In genomic region chr7:87277225-87277624, GRCm38 (mm10) we compare ENCODE assay signal across 9 mouse cellular contexts. TPM values are rescaled to one million over a fixed set of nuclear protein-coding genes. Genes with fewer than 3 reads are reported as not detected.
DNase-seq lines count a peak whose midpoint lies in the region; ATAC-seq lines count a peak whose summit lies in the region.
"Had no signal": no experiment of that assay in that cellular context is flagged by ENCODE, and none has a peak within 500 bp of the region (broad histone marks: within the 10 kb centered on the region; RNA-seq: fewer than 3 reads in every experiment).

No protein-coding gene starts in this region.

- H3K9me3 ChIP-seq in kidney, embryonic 15.5 days (replicated peaks): no peaks in the 10 kb centered on the region
- H3K9me3 ChIP-seq: embryonic facial prominence, embryonic 13.5 days; limb, embryonic 15.5 days had no signal

- H3K27ac ChIP-seq in kidney, embryonic 15.5 days: no peak overlapping the region
- H3K27ac ChIP-seq: embryonic facial prominence, embryonic 13.5 days; limb, embryonic 15.5 days had no signal

- ATAC-seq in kidney, embryonic 15.5 days (replicated peaks; ENCODE audit: low FRiP score): no peak; the same call in 1 of the 2 replicates

- DNase-seq in kidney, adult 8-10 months: peak; percentile 13 to 43
- DNase-seq in NIH3T3 (ENCODE audit: low read depth): peak; percentile 30
- peak; percentile 75 for DNase-seq in embryo, embryonic 10.5 days (ENCODE audit: low spot score)
- DNase-seq in kidney, postnatal 10 days: peak; percentile 71
- DNase-seq in lung, postnatal 25 days (ENCODE audit: low spot score): peak; percentile 16
- no peak for DNase-seq in spleen, adult 18-20 months

- H3K27me3 ChIP-seq in kidney, embryonic 15.5 days: no peaks in the 10 kb centered on the region
- H3K27me3 ChIP-seq: embryonic facial prominence, embryonic 13.5 days; limb, embryonic 15.5 days had no signal

- no peak overlapping the region for H3K4me2 ChIP-seq in kidney, embryonic 15.5 days
- H3K4me2 ChIP-seq: embryonic facial prominence, embryonic 13.5 days; limb, embryonic 15.5 days had no signal

- no peak overlapping the region for H3K4me3 ChIP-seq in kidney, embryonic 15.5 days (replicated peaks)
- H3K4me3 ChIP-seq: embryonic facial prominence, embryonic 13.5 days; limb, embryonic 15.5 days had no signal

- no peaks in the 10 kb centered on the region for H3K4me1 ChIP-seq in kidney, embryonic 15.5 days
- H3K4me1 ChIP-seq: embryonic facial prominence, embryonic 13.5 days; limb, embryonic 15.5 days had no signal

- H3K36me3 ChIP-seq in kidney, embryonic 15.5 days: no peaks in the 10 kb centered on the region
- H3K36me3 ChIP-seq: embryonic facial prominence, embryonic 13.5 days; limb, embryonic 15.5 days had no signal

- WGBS in kidney, embryonic 15.5 days: 0% methylated on average over 1 of the region's 1 CpGs

- no peak overlapping the region for H3K9ac ChIP-seq in kidney, embryonic 15.5 days
- H3K9ac ChIP-seq: embryonic facial prominence, embryonic 13.5 days; limb, embryonic 15.5 days had no signal

RNA-seq across cellular contexts. Expression of gene Nox4, which starts 31.3 kb away (rescaled TPM):
- polyA plus RNA-seq in kidney, embryonic 15.5 days (2015; fragmentation: Nextera tagmentation; extraction: Ambion mirVana): 5.3 and 5.6 TPM in 2 replicates

Comparison
In these comparisons a context has a peak if more than half of its experiments do, and no peak if none do; other contexts are left out.
1. DNase-seq: peak in kidney, adult 8-10 months (2 of 2), NIH3T3 (single experiment), embryo, embryonic 10.5 days (single experiment), kidney, postnatal 10 days (single experiment) and lung, postnatal 25 days (single experiment); none in spleen, adult 18-20 months (0 of 2).